Mouse (Mus musculus) CH12.LX (cell line): ENCODE results near the gene Hnrnpr. TPM values are rescaled to one million over a fixed set of nuclear protein-coding genes. Genes with fewer than 3 reads are reported as not detected.

Source experiments
- DNase-seq: peaks from one replicate; pipeline ENCODE4 v3.0.0-alpha.2; 2013; ENCODE audit errors: extremely low read depth
- H3K27ac ChIP-seq: 2 replicates; pipeline ENCODE4 v1.5.1; 2012; ENCODE audit warnings: low read depth, mild to moderate bottlenecking, control low read depth, moderate library complexity; ENCODE audit not compliant: insufficient read depth
- H3K27me3 ChIP-seq: replicated peaks from 2 replicates; pipeline ENCODE3; 2012; ENCODE audit warnings: inconsistent platforms
- H3K36me3 ChIP-seq, 2 experiments: replicated peaks in 1 of 2; 2 replicates each; pipeline versions ENCODE3 to v1.6.1; 2012; ENCODE audit warnings: inconsistent platforms in 1 of 2, low read length in 1 of 2, mild to moderate bottlenecking in 1 of 2, mixed read lengths in 1 of 2, moderate library complexity in 1 of 2; ENCODE audit not compliant: control insufficient read depth in 1 of 2, insufficient read depth in 1 of 2
- H3K4me1 ChIP-seq, 2 experiments: 2 replicates each; pipeline ENCODE4 v1.6.1; 2012; ENCODE audit warnings: inconsistent platforms in 1 of 2, moderate library complexity in 1 of 2; ENCODE audit not compliant: insufficient read depth in 2 of 2, control insufficient read depth in 1 of 2
- H3K4me2 ChIP-seq: 2 replicates; pipeline ENCODE4 v1.6.1; 2012; ENCODE audit warnings: low read depth, mild to moderate bottlenecking, control low read depth; ENCODE audit not compliant: poor library complexity, insufficient read depth, severe bottlenecking
- H3K4me3 ChIP-seq, 3 experiments: fragments of 150-350 bp in 1 of 3; sonication (generic) in 1 of 3; replicated peaks in 1 of 3; 2 replicates each; pipeline versions ENCODE3 to v1.5.1; 2011 to 2012; ENCODE audit warnings: low read depth in 2 of 3, low read length in 2 of 3, mild to moderate bottlenecking in 2 of 3, moderate library complexity in 2 of 3, control low read depth in 1 of 3, improper control_type of control experiment in 1 of 3, inconsistent platforms in 1 of 3, mixed read lengths in 1 of 3; ENCODE audit not compliant: poor library complexity in 1 of 3
- H3K79me2 ChIP-seq: replicated peaks from 2 replicates; pipeline ENCODE4 v1.6.1; 2012; ENCODE audit warnings: mild to moderate bottlenecking, moderate library complexity; ENCODE audit not compliant: control insufficient read depth, poor library complexity, insufficient read depth, severe bottlenecking; ENCODE audit errors: extremely low read depth
- H3K9ac ChIP-seq: 2 replicates; pipeline ENCODE4 v1.6.1; 2012; ENCODE audit warnings: low read depth, mild to moderate bottlenecking, control low read depth, moderate library complexity; ENCODE audit not compliant: insufficient read depth
- H3K9me3 ChIP-seq: replicated peaks from 2 replicates; pipeline ENCODE3; 2012; ENCODE audit warnings: low read length, inconsistent platforms, mixed read lengths
- BHLHE40 ChIP-seq: IDR thresholded peaks from 2 replicates; pipeline ENCODE4 v1.6.1; 2011; ENCODE audit warnings: mild to moderate bottlenecking, low read depth, low read length, improper control_type of control experiment
- CHD1 ChIP-seq: IDR thresholded peaks from 2 replicates; pipeline ENCODE4 v1.6.1; 2012; ENCODE audit warnings: low read depth, low read length, improper control_type of control experiment, inconsistent platforms
- CTCF ChIP-seq, 2 experiments: IDR thresholded peaks in 1 of 2; conservative IDR thresholded peaks in 1 of 2; 2 replicates each; pipeline ENCODE4 v1.5.1; 2011 to 2012; ENCODE audit warnings: low read depth in 2 of 2, low read length in 2 of 2, improper control_type of control experiment in 1 of 2, inconsistent platforms in 1 of 2, mild to moderate bottlenecking in 1 of 2, moderate library complexity in 1 of 2
- ETS1 ChIP-seq: conservative IDR thresholded peaks from 2 replicates; pipeline ENCODE4 v1.6.1; 2012; ENCODE audit warnings: low read depth, mild to moderate bottlenecking, inconsistent platforms, low read length, improper control_type of control experiment, moderate library complexity
- GABPA ChIP-seq: IDR thresholded peaks from 2 replicates; pipeline ENCODE4 v1.6.1; 2012; ENCODE audit warnings: low read depth, low read length, improper control_type of control experiment, inconsistent platforms; ENCODE audit not compliant: insufficient replicate concordance
- IRF4 ChIP-seq: IDR thresholded peaks from 2 replicates; pipeline ENCODE4 v1.6.1; 2014; ENCODE audit warnings: low read depth, mild to moderate bottlenecking, inconsistent platforms, low read length, improper control_type of control experiment
- MAFK ChIP-seq: IDR thresholded peaks from 2 replicates; pipeline ENCODE4 v1.6.1; 2011; ENCODE audit warnings: low read length, improper control_type of control experiment; ENCODE audit not compliant: insufficient replicate concordance
- MEF2A ChIP-seq: IDR thresholded peaks from 2 replicates; pipeline ENCODE4 v1.6.1; 2014; ENCODE audit warnings: low read depth, mild to moderate bottlenecking, inconsistent platforms, low read length, improper control_type of control experiment, borderline replicate concordance
- NELFE ChIP-seq: IDR thresholded peaks from 2 replicates; pipeline ENCODE4 v1.6.1; 2011; ENCODE audit warnings: low read depth, low read length, improper control_type of control experiment
- POLR2A ChIP-seq: IDR thresholded peaks from 2 replicates; pipeline ENCODE4 v1.6.1; 2011; ENCODE audit warnings: low read depth, mild to moderate bottlenecking, improper control_type of control experiment, low read length
- POLR2AphosphoS2 ChIP-seq: IDR thresholded peaks from 2 replicates; pipeline ENCODE4 v1.6.1; 2011; ENCODE audit warnings: low read depth, low read length, improper control_type of control experiment
- RAD21 ChIP-seq: IDR thresholded peaks from 2 replicates; pipeline ENCODE4 v1.6.1; 2011; ENCODE audit warnings: low read depth, mild to moderate bottlenecking, low read length, improper control_type of control experiment, moderate library complexity
- SMC3 ChIP-seq: IDR thresholded peaks from 2 replicates; pipeline ENCODE4 v1.6.1; 2011; ENCODE audit warnings: low read depth, low read length, improper control_type of control experiment
- TBP ChIP-seq: conservative IDR thresholded peaks from 2 replicates; pipeline ENCODE4 v1.6.1; 2011; ENCODE audit warnings: low read depth, low read length, improper control_type of control experiment
- TCF12 ChIP-seq: IDR thresholded peaks from 2 replicates; pipeline ENCODE4 v1.6.1; 2014; ENCODE audit warnings: low read depth, mild to moderate bottlenecking, inconsistent platforms, low read length, improper control_type of control experiment
- ZMIZ1 ChIP-seq: IDR thresholded peaks from 2 replicates; pipeline ENCODE4 v1.6.1; 2012; ENCODE audit warnings: low read depth, mild to moderate bottlenecking, inconsistent platforms, low read length, improper control_type of control experiment
- ZNF384 ChIP-seq: IDR thresholded peaks from 2 replicates; pipeline ENCODE4 v1.6.1; 2012; ENCODE audit warnings: low read depth, low read length, improper control_type of control experiment, inconsistent platforms
- dilution Hi-C: fragments of 300-500 bp; cut with MboI; formaldehyde crosslinking; loops from 2 replicates; pipeline ENCODE4 v1.14.3; 2020; ENCODE audit warnings: low sequenced_read_pairs; ENCODE audit not compliant: extremely low pct_unique_long_range_greater_than_20kb, extremely low pct_ligation_motif_present
- in situ Hi-C: fragments of 300-500 bp; cut with MboI; formaldehyde crosslinking; loops from 3 replicates; pipeline ENCODE4 v1.14.3; 2019; ENCODE audit warnings: low sequenced_read_pairs, low pct_ligation_motif_present, low pct_unique_long_range_greater_than_20kb, mixed read lengths
- polyA plus RNA-seq: library from polyadenylated mRNA; unstranded; fragments of >175 nt; gene quantifications from 2 replicates; pipeline ENCODE4 v1.2.1, GENCODE M21; 2012; ENCODE audit warnings: low read depth; ENCODE audit not compliant: insufficient read length
- total RNA-seq, 2 experiments: library from RNA; depleted of rRNA; stranded (reverse); fragments of 300-350 nt in 1 of 2; fragments of >200 nt in 1 of 2; gene quantifications; 2 replicates each; pipeline ENCODE4 v1.2.3; 2012 to 2014

The Hnrnpr gene
- total and polyA plus RNA-seq, 3 experiments: 65.6 to 130 (median 117) TPM

DNA sequence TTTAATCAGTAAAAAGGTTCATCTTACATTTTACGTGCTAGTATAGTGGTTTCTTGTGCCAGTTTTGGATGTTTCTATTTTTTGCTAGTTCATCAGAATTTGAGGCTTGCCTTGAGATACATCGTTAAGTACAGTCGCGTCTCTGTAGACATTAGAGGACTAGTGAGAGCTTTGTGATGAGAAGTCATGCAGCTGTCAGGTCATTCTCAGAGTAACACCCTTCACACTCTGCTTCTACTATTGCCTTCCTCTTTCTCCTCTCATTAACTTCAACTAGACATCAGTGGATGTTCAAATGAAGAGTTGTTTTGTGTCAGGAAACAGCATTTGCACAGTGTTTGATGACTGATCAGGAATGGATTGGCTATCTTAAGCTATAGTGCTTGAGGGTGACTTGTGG is 1.9 kb downstream of the Hnrnpr start:
- Histone ChIP-seq H3K4me3 (peak overlapping the region; percentile 37 to 84 (median 72)), H3K27ac (peak overlapping the region; percentile 46; the same call in 1 of the 2 replicates), H3K36me3 (peaks cover 2 to 16% of the 10 kb centered on the region in 2 experiments), H3K9ac (peak overlapping the region; percentile 99; the same call in 1 of the 2 replicates), H3K9me3 (no peaks in the 10 kb centered on the region), H3K4me1 (peaks cover 2 to 38% of the 10 kb centered on the region in 2 experiments; a peak in 2 of 4 replicates), H3K27me3 (no peaks in the 10 kb centered on the region), H3K79me2 (peaks cover 51% of the 10 kb centered on the region), H3K4me2 (peak overlapping the region; percentile 63)
- in situ Hi-C loops: loop anchor here (5.0 kb wide), 1 partner anchor 40 kb away; no protein-coding TSS in a partner anchor
- peak; percentile 14 for DNase-seq
- TF ChIP-seq TBP (no peak), MAFK (0 out of 2 replicates have a peak, but pooled peaks have one; percentile 54), SMC3 (no peak)
- dilution Hi-C loops: no loop called here

DNA sequence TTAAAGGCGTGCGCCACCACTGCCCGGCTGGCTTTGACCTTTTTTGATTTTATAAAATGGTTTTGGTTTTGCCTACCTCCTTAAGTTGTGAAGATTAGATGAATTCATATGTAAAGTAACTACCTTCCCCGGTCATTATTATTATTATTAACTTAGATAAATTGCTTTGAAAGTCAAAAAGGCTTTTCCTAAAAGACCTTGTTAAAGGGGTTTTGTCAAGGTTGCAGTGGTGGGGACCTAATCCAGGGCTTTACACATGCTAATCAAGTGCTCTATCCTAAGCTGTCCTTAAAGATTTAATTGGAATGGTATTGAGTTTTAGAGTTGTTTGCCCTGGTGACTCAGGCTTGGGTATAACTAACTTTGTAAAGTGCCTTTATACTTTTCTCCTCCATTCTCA is 6.9 kb downstream of the Hnrnpr start:
- DNase-seq: no peak
- H3K36me3 ChIP-seq: peaks cover 35 to 60% of the 10 kb centered on the region in 2 experiments

DNA sequence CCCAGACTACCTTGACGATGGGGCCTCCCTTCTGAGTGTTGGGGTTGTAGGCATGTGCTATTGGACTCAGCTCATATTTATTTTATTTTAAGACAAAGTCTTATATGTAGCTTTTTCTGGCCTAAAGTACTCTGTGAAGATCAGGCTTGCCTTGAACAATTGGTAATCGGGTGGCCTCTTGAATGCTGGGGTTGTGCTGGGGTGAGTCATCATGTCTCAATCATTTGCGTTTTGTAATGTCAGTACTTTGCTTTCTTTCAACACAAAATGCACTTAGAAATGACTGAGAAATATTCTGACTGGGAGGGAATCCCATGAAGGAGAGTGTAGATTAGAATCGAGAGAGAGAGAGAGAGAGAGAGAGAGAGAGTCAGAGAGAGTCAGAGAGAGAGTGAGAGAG is 9.3 kb downstream of the Hnrnpr start:
- DNase-seq: no peak
- H3K27ac ChIP-seq: no peak overlapping the region
- in situ Hi-C loops (no loop called here), dilution Hi-C loops (no loop called here)
- no peak overlapping the region for H3K4me2 ChIP-seq
- H3K9ac ChIP-seq: no peak overlapping the region
- H3K4me3 ChIP-seq: no peak overlapping the region
- no peaks in the 10 kb centered on the region for H3K27me3 ChIP-seq
- H3K9me3 ChIP-seq: no peaks in the 10 kb centered on the region
- TF ChIP-seq MEF2A (no peak), ETS1 (no peak), POLR2AphosphoS2 (no peak), IRF4 (no peak), ZMIZ1 (no peak), ZNF384 (no peak), GABPA (no peak), NELFE (no peak), SMC3 (no peak), CHD1 (no peak), TCF12 (no peak), BHLHE40 (no peak), RAD21 (no peak), POLR2A (no peak), CTCF (conservative IDR thresholded peaks at IDR 0.05 in 1 of 2, IDR thresholded peaks at IDR 0.05 in 1 of 2; ENCODE audit: low read depth in 2 of 2, low read length in 2 of 2) (no peak)
- peaks cover 0 to 7% of the 10 kb centered on the region in 2 experiments; a peak in 1 of 4 replicates for H3K4me1 ChIP-seq
- H3K79me2 ChIP-seq: peaks cover 55% of the 10 kb centered on the region
- H3K36me3 ChIP-seq: peaks cover 45 to 77% of the 10 kb centered on the region in 2 experiments

More for the DNA sequence above, 6.9 kb downstream of the Hnrnpr start:
- TF ChIP-seq ETS1: no peak
- Histone ChIP-seq H3K4me1 (peaks cover 2 to 28% of the 10 kb centered on the region in 2 experiments; a peak in 2 of 4 replicates), H3K27ac (no peak overlapping the region), H3K4me3 (no peak overlapping the region), H3K9ac (no peak overlapping the region), H3K9me3 (no peaks in the 10 kb centered on the region), H3K27me3 (no peaks in the 10 kb centered on the region), H3K79me2 (peaks cover 60% of the 10 kb centered on the region), H3K4me2 (no peak overlapping the region)
- in situ Hi-C loops (no loop called here), dilution Hi-C loops (no loop called here)
